Comparison of ENCODE assay signal across 8 mouse cellular contexts in the genomic region with DNA sequence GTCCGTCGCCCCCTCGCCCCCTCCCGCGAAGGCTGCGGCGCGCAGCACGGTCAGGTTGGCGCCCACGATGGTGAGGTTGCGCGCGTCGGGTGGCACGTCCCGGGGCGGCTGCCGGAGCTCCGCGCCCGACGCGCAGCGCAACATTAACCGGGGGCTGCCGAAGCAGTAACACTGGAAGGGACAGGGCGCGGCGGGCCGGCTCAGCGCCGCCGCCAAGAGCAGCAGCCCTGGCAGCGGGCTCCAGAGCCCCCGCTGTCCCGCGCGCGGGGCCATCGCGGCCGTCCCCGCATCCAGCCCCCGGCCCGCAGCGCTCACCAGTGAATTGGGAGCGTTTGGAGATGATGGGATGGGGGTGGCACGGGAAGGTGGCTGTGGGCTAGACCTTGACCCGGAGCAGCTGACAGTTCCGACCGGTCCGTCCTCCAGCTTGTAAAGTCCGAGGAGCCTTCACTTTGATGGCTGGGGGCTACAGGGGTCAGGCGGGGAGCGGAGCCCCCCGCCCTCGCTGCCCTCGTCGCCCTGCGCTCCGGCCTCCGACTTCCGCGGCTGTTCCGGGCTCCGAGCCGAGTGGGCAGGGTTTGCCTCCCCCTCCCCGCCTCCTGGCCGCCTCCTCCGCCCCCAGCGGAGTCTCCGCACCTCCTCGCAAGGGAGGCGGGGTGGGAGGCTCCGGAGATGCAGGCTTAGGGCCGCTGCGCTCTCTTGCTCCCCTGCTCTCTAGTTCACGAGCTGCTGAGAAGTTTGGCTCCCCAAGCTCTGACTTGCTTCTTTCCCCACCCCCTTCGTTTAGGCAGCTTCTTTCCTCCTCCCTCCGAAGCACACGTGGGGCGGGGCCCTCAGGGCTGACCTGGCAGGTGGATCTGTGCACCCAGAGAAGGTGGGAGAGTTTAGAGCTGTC. TPM values are rescaled to one million over a fixed set of nuclear protein-coding genes. Genes with fewer than 3 reads are reported as not detected.
DNase-seq lines count a peak whose midpoint lies in the region; TF ChIP-seq lines count a peak whose summit lies in the region.

A gene (minus strand): TSS at position 728 of the 895 bp plus-strand sequence.

- peak within 1 kb of the TSS; percentile 68 for H3K4me3 ChIP-seq in heart, adult 2 months

- H3K36me3 ChIP-seq in heart, adult 2 months (ENCODE audit: control insufficient read depth, insufficient read depth, low read length), result no peaks in the 10 kb centered on the region

- TF ChIP-seq EP300 in heart, adult 2 months (IDR thresholded peaks at IDR 0.05; ENCODE audit: insufficient read depth, low read depth, low read length), result no peak

- no peak for TF ChIP-seq CTCF in heart, adult 2 months (IDR thresholded peaks at IDR 0.05)

- whole genome bisulfite sequencing in heart, adult 2 months, result 1% methylated on average over 82 of the region's 83 CpGs

- no peak for TF ChIP-seq POLR2A in heart, adult 2 months (IDR thresholded peaks at IDR 0.05; ENCODE audit: insufficient read depth, low read depth, low read length)

- H3K4me1 ChIP-seq in heart, adult 2 months (ENCODE audit: control insufficient read depth, insufficient read depth, low read length), result peaks cover 3% of the 10 kb centered on the region; the same call in 1 of the 2 replicates

- no peaks in the 10 kb centered on the region for H3K79me2 ChIP-seq in heart, adult 2 months (replicated peaks; ENCODE audit: control insufficient read depth, insufficient read depth, low read length)

- peak; percentile 35 to 56 for DNase-seq in layer of hippocampus, postnatal 10 days (ENCODE audit: low spot score in 2 of 2)
- no peak for DNase-seq in layer of hippocampus, adult 8-10 months (ENCODE audit: low spot score in 2 of 2)
- peak; percentile 42 for DNase-seq in embryo, embryonic 10 days (ENCODE audit: low spot score)
- peak; percentile 86 to 90 for DNase-seq in heart, adult 2 months
- DNase-seq in kidney, adult 11 months, result peak; percentile 44
- peak; percentile 69 to 70 for DNase-seq in lung, adult 18-20 months
- DNase-seq in ovary, adult 18-20 months (ENCODE audit: low spot score), result peak; percentile 47
- DNase-seq in urinary bladder, postnatal 36 days (ENCODE audit: low spot score in 2 of 2), result peak; percentile 30 to 70

- H3K27me3 ChIP-seq in heart, adult 2 months (ENCODE audit: control insufficient read depth, insufficient read depth, low read length), result peaks cover 5% of the 10 kb centered on the region; the same call in 1 of the 2 replicates

- intact Hi-C loops in heart, adult 2 months (cut with DNase I), result no loop called here

- peak within 1 kb of the TSS; percentile 54 for H3K9ac ChIP-seq in heart, adult 2 months (ENCODE audit: low read depth, low read length)

- peak within 1 kb of the TSS; percentile 54 for H3K27ac ChIP-seq in heart, adult 2 months

RNA-seq across cellular contexts. Expression of the gene that starts here (rescaled TPM):
- total RNA-seq in layer of hippocampus, postnatal 10 days (2021), result 1 to 10 TPM; 2.9 to 3.3 TPM
- 1 to 10 TPM; 5.0 to 7.3 (median 6.6) TPM for total RNA-seq in layer of hippocampus, adult 8-10 months (2022)
- total RNA-seq in heart, adult 2 months (2021), result 1 to 10 TPM; 3.3 to 3.4 TPM
- polyA plus RNA-seq in heart, adult 2 months (2012; rRNA removed), result 3.5 and 5.1 TPM in 2 replicates

Comparison
In these comparisons a context has a peak if more than half of its experiments do, and no peak if none do; other contexts are left out.
1. DNase-seq: peak in layer of hippocampus, postnatal 10 days (2 of 2), embryo, embryonic 10 days (single experiment), heart, adult 2 months (2 of 2), kidney, adult 11 months (single experiment), lung, adult 18-20 months (2 of 2), ovary, adult 18-20 months (single experiment) and urinary bladder, postnatal 36 days (2 of 2); none in layer of hippocampus, adult 8-10 months (0 of 2).